Mouse (Mus musculus) ovary, postnatal 14 days (tissue): Measurements from ENCODE around the gene Jak2.

ENCODE experiments used
- DNase-seq: peaks from one replicate; pipeline ENCODE4 v3.0.0; 2022; ENCODE audit warnings: low spot score

Jak2 gene

GRCm38 (mm10) chr19:29362173-29362930 is 110.7 kb downstream of the Jak2 start:
- DNase-seq, result no peak
